Mouse (Mus musculus): ENCODE measurements at regions not wholly inside any gene's neighbourhood (a gene's known extent, or its start where the extent isn't known, plus 50 kb on each side); places are given as distances from the start of the nearest gene placed in this dataset.

GRCm38 (mm10) chr8:89106346-89106745 lies 62.4 kb upstream of the Sall1 start:
- Histone ChIP-seq H3K4me1 (no peaks in the 10 kb centered on the region), H3K27ac (no peak overlapping the region), H3K4me3 (replicated peaks) (no peak overlapping the region), H3K9me3 (no peaks in the 10 kb centered on the region), H3K9ac (no peak overlapping the region), H3K4me2 (no peak overlapping the region), H3K27me3 (replicated peaks) (no peaks in the 10 kb centered on the region), H3K36me3 (no peaks in the 10 kb centered on the region)
- 80% methylated on average over 4 of the region's 4 CpGs for WGBS
- ATAC-seq (ENCODE audit: insufficient read depth, low FRiP score, low read depth) = no peak

- no peak overlapping the region for H3K27ac ChIP-seq
- no peaks in the 10 kb centered on the region for H3K36me3 ChIP-seq
- no peak overlapping the region for H3K4me3 ChIP-seq (replicated peaks)
- no peak overlapping the region for H3K4me2 ChIP-seq
- H3K9ac ChIP-seq = no peak overlapping the region
- no peaks in the 10 kb centered on the region for H3K4me1 ChIP-seq
- WGBS = 57% methylated on average over 4 of the region's 4 CpGs
- H3K9me3 ChIP-seq = no peaks in the 10 kb centered on the region
- no peaks in the 10 kb centered on the region for H3K27me3 ChIP-seq (replicated peaks)
- no peak for ATAC-seq (ENCODE audit: insufficient read depth, low FRiP score, low read depth)
Observed at GRCm38 (mm10) chr8:89097396-89097795, 53.4 kb upstream of the Sall1 start.

All from stomach, embryonic 15.5 days (tissue).